Mouse (Mus musculus) testis, postnatal 14 days (tissue): Measurements from ENCODE around the gene Fam107b.

ENCODE experiments used
- DNase-seq: peaks from one replicate; pipeline ENCODE4 v3.0.0; 2021; ENCODE audit warnings: low spot score

Gene Fam107b

GRCm38 (mm10) chr2:3776045-3776444 lies 205.8 kb downstream of the Fam107b start:
- no peak for DNase-seq

- no peak for DNase-seq
These were observed 207.4 kb downstream of the Fam107b start for GRCm38 (mm10) chr2:3777696-3778095.

GRCm38 (mm10) chr2:3785546-3785945 lies 215.3 kb downstream of the Fam107b start:
- DNase-seq: no peak

- DNase-seq: no peak
These were observed 217.6 kb downstream of the Fam107b start for GRCm38 (mm10) chr2:3787752-3788423.

- DNase-seq: no peak
These were observed 218.1 kb downstream of the Fam107b start for GRCm38 (mm10) chr2:3788424-3788786.

GRCm38 (mm10) chr2:3796543-3796942 lies 226.3 kb downstream of the Fam107b start:
- DNase-seq: no peak

GRCm38 (mm10) chr2:3799767-3800554 lies 229.7 kb downstream of the Fam107b start:
- no peak for DNase-seq

- DNase-seq: no peak
These were observed 230.2 kb downstream of the Fam107b start for GRCm38 (mm10) chr2:3800555-3800878.

- no peak for DNase-seq
These were observed 235.5 kb downstream of the Fam107b start for GRCm38 (mm10) chr2:3805742-3806141.

- no peak for DNase-seq
These were observed 240.0 kb downstream of the Fam107b start for GRCm38 (mm10) chr2:3810321-3810720.

- DNase-seq: peak; percentile 28
These were observed 245.9 kb downstream of the Fam107b start for GRCm38 (mm10) chr2:3816142-3816609.

GRCm38 (mm10) chr2:3817626-3818025 lies 247.3 kb downstream of the Fam107b start:
- DNase-seq: no peak

GRCm38 (mm10) chr2:3822483-3823455 lies 252.5 kb downstream of the Fam107b start:
- no peak for DNase-seq
